Mouse (Mus musculus) right cerebral cortex, postnatal 4 days (tissue): Measurements from ENCODE around the gene Cdc42bpa.
"Not testable (repeated sequence)": the region's sequence is repeated elsewhere in the genome, so short reads cannot be mapped to it uniquely, and the experiment has no call there.

Experiments
- DNase-seq: peaks from one replicate; pipeline ENCODE4 v3.0.0-alpha.2; 2022

The Cdc42bpa gene

GRCm38 (mm10) chr1:179960882-179961698 is 818 bp downstream of the Cdc42bpa start:
- no peak for DNase-seq

- DNase-seq = no peak
These were observed 1.5 kb downstream of the Cdc42bpa start for GRCm38 (mm10) chr1:179961777-179962176.

GRCm38 (mm10) chr1:179969776-179970428 is 9.6 kb downstream of the Cdc42bpa start:
- DNase-seq = no peak

- DNase-seq = no peak
These were observed 14.7 kb downstream of the Cdc42bpa start for GRCm38 (mm10) chr1:179975021-179975420.

- no peak for DNase-seq
These were observed 15.5 kb downstream of the Cdc42bpa start for GRCm38 (mm10) chr1:179975645-179976275.

- no peak for DNase-seq
These were observed 17.2 kb downstream of the Cdc42bpa start for GRCm38 (mm10) chr1:179977437-179977836.

GRCm38 (mm10) chr1:179978742-179979141 is 18.5 kb downstream of the Cdc42bpa start:
- no peak for DNase-seq

GRCm38 (mm10) chr1:179981680-179982079 is 21.4 kb downstream of the Cdc42bpa start:
- DNase-seq = no peak

GRCm38 (mm10) chr1:179982183-179982582 is 21.9 kb downstream of the Cdc42bpa start:
- DNase-seq = no peak

GRCm38 (mm10) chr1:179982933-179983332 is 22.7 kb downstream of the Cdc42bpa start:
- DNase-seq = no peak

- no peak for DNase-seq
These were observed 23.9 kb downstream of the Cdc42bpa start for GRCm38 (mm10) chr1:179984171-179984570.

- DNase-seq = no peak
These were observed 31.5 kb downstream of the Cdc42bpa start for GRCm38 (mm10) chr1:179991660-179992235.

GRCm38 (mm10) chr1:179992255-179992654 is 32.0 kb downstream of the Cdc42bpa start:
- DNase-seq = no peak

- no peak for DNase-seq
These were observed 47.8 kb downstream of the Cdc42bpa start for GRCm38 (mm10) chr1:180008057-180008456.

GRCm38 (mm10) chr1:180013479-180013878 is 53.2 kb downstream of the Cdc42bpa start:
- no peak for DNase-seq

- DNase-seq = no peak
These were observed 57.9 kb downstream of the Cdc42bpa start for GRCm38 (mm10) chr1:180018218-180018617.

- no peak for DNase-seq
These were observed 61.4 kb downstream of the Cdc42bpa start for GRCm38 (mm10) chr1:180021463-180022296.

- DNase-seq = no peak
These were observed 63.2 kb downstream of the Cdc42bpa start for GRCm38 (mm10) chr1:180023512-180023911.

- not testable (repeated sequence) for DNase-seq
These were observed 69.6 kb downstream of the Cdc42bpa start for GRCm38 (mm10) chr1:180029863-180030262.

- no peak for DNase-seq
These were observed 70.5 kb downstream of the Cdc42bpa start for GRCm38 (mm10) chr1:180030631-180031365.

- no peak for DNase-seq
These were observed 71.7 kb downstream of the Cdc42bpa start for GRCm38 (mm10) chr1:180031705-180032548.
